Mouse (Mus musculus) CH12.LX (cell line): ENCODE data around the gene Mrps23.

Source experiments
- CTCF ChIP-seq, 2 experiments: IDR thresholded peaks in 1 of 2; conservative IDR thresholded peaks in 1 of 2; 2 replicates each; pipeline ENCODE4 v1.5.1; 2011 to 2012; ENCODE audit warnings: low read depth in 2 of 2, low read length in 2 of 2, improper control_type of control experiment in 1 of 2, inconsistent platforms in 1 of 2, mild to moderate bottlenecking in 1 of 2, moderate library complexity in 1 of 2
- EP300 ChIP-seq: IDR thresholded peaks from 2 replicates; pipeline ENCODE4 v1.6.1; 2011; ENCODE audit warnings: low read length, improper control_type of control experiment
- POLR2A ChIP-seq: IDR thresholded peaks from 2 replicates; pipeline ENCODE4 v1.6.1; 2011; ENCODE audit warnings: low read depth, mild to moderate bottlenecking, improper control_type of control experiment, low read length
- USF1 ChIP-seq: IDR thresholded peaks from 2 replicates; pipeline ENCODE4 v1.6.1; 2014; ENCODE audit warnings: low read depth, mild to moderate bottlenecking, inconsistent platforms, low read length, improper control_type of control experiment
- USF2 ChIP-seq: conservative IDR thresholded peaks from 2 replicates; pipeline ENCODE4 v1.6.1; 2011; ENCODE audit warnings: low read depth, low read length, improper control_type of control experiment

DNA sequence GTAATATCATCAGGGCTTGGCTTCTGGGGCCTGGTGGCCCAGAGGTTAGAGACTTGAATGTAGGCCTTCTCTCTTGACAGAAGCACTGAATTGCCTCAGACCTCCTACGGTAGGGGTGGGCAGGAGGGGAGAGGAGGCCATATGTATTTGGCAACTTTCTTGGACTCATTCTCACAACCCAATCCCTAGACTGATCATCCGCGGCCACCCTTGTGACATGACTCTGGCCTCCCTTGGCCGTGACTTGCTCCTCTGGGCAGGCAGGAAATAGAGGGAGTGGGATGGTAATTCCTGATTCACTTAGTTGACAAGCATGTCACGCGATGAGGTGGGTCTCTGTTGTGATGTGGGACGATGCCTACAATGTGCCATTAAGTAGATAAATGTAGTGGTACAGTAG, 37.7 kb upstream of the Mrps23 start:
- no peak for TF ChIP-seq CTCF (conservative IDR thresholded peaks at IDR 0.05 in 1 of 2, IDR thresholded peaks at IDR 0.05 in 1 of 2; ENCODE audit: low read depth in 2 of 2, low read length in 2 of 2)
- TF ChIP-seq USF1: no peak
- TF ChIP-seq EP300: no peak
- no peak for TF ChIP-seq POLR2A
- TF ChIP-seq USF2: no peak
